Mouse (Mus musculus) CH12.LX (cell line): ENCODE measurements around the gene Cnnm2. TPM values are rescaled to one million over a fixed set of nuclear protein-coding genes. Genes with fewer than 3 reads are reported as not detected.

ENCODE experiments used
- DNase-seq: peaks from one replicate; pipeline ENCODE4 v3.0.0-alpha.2; 2013; ENCODE audit errors: extremely low read depth
- H3K27ac ChIP-seq: 2 replicates; pipeline ENCODE4 v1.5.1; 2012; ENCODE audit warnings: low read depth, mild to moderate bottlenecking, control low read depth, moderate library complexity; ENCODE audit not compliant: insufficient read depth
- H3K27me3 ChIP-seq: replicated peaks from 2 replicates; pipeline ENCODE3; 2012; ENCODE audit warnings: inconsistent platforms
- H3K36me3 ChIP-seq, 2 experiments: replicated peaks in 1 of 2; 2 replicates each; pipeline versions ENCODE3 to v1.6.1; 2012; ENCODE audit warnings: inconsistent platforms in 1 of 2, low read length in 1 of 2, mild to moderate bottlenecking in 1 of 2, mixed read lengths in 1 of 2, moderate library complexity in 1 of 2; ENCODE audit not compliant: control insufficient read depth in 1 of 2, insufficient read depth in 1 of 2
- H3K4me1 ChIP-seq, 2 experiments: 2 replicates each; pipeline ENCODE4 v1.6.1; 2012; ENCODE audit warnings: inconsistent platforms in 1 of 2, moderate library complexity in 1 of 2; ENCODE audit not compliant: insufficient read depth in 2 of 2, control insufficient read depth in 1 of 2
- H3K4me2 ChIP-seq: 2 replicates; pipeline ENCODE4 v1.6.1; 2012; ENCODE audit warnings: low read depth, mild to moderate bottlenecking, control low read depth; ENCODE audit not compliant: poor library complexity, insufficient read depth, severe bottlenecking
- H3K4me3 ChIP-seq, 3 experiments: fragments of 150-350 bp in 1 of 3; sonication (generic) in 1 of 3; replicated peaks in 1 of 3; 2 replicates each; pipeline versions ENCODE3 to v1.5.1; 2011 to 2012; ENCODE audit warnings: low read depth in 2 of 3, low read length in 2 of 3, mild to moderate bottlenecking in 2 of 3, moderate library complexity in 2 of 3, control low read depth in 1 of 3, improper control_type of control experiment in 1 of 3, inconsistent platforms in 1 of 3, mixed read lengths in 1 of 3; ENCODE audit not compliant: poor library complexity in 1 of 3
- H3K79me2 ChIP-seq: replicated peaks from 2 replicates; pipeline ENCODE4 v1.6.1; 2012; ENCODE audit warnings: mild to moderate bottlenecking, moderate library complexity; ENCODE audit not compliant: control insufficient read depth, poor library complexity, insufficient read depth, severe bottlenecking; ENCODE audit errors: extremely low read depth
- H3K9ac ChIP-seq: 2 replicates; pipeline ENCODE4 v1.6.1; 2012; ENCODE audit warnings: low read depth, mild to moderate bottlenecking, control low read depth, moderate library complexity; ENCODE audit not compliant: insufficient read depth
- H3K9me3 ChIP-seq: replicated peaks from 2 replicates; pipeline ENCODE3; 2012; ENCODE audit warnings: low read length, inconsistent platforms, mixed read lengths
- BHLHE40 ChIP-seq: IDR thresholded peaks from 2 replicates; pipeline ENCODE4 v1.6.1; 2011; ENCODE audit warnings: mild to moderate bottlenecking, low read depth, low read length, improper control_type of control experiment
- CHD1 ChIP-seq: IDR thresholded peaks from 2 replicates; pipeline ENCODE4 v1.6.1; 2012; ENCODE audit warnings: low read depth, low read length, improper control_type of control experiment, inconsistent platforms
- ELF1 ChIP-seq: IDR thresholded peaks from 2 replicates; pipeline ENCODE4 v1.6.1; 2014; ENCODE audit warnings: low read depth, mild to moderate bottlenecking, inconsistent platforms, low read length, improper control_type of control experiment
- GABPA ChIP-seq: IDR thresholded peaks from 2 replicates; pipeline ENCODE4 v1.6.1; 2012; ENCODE audit warnings: low read depth, low read length, improper control_type of control experiment, inconsistent platforms; ENCODE audit not compliant: insufficient replicate concordance
- HCFC1 ChIP-seq: IDR thresholded peaks from 2 replicates; pipeline ENCODE4 v1.6.1; 2012; ENCODE audit warnings: low read depth, mild to moderate bottlenecking, inconsistent platforms, low read length, improper control_type of control experiment
- JUN ChIP-seq: IDR thresholded peaks from 2 replicates; pipeline ENCODE4 v1.6.1; 2011; ENCODE audit warnings: low read depth, mild to moderate bottlenecking, low read length, improper control_type of control experiment, moderate library complexity; ENCODE audit not compliant: insufficient read depth
- JUND ChIP-seq: conservative IDR thresholded peaks from 2 replicates; pipeline ENCODE4 v1.6.1; 2011; ENCODE audit warnings: low read depth, low read length, improper control_type of control experiment
- MAX ChIP-seq: IDR thresholded peaks from 2 replicates; pipeline ENCODE4 v1.6.1; 2011; ENCODE audit warnings: low read length, improper control_type of control experiment
- MAZ ChIP-seq: IDR thresholded peaks from 2 replicates; pipeline ENCODE4 v1.6.1; 2012; ENCODE audit warnings: low read depth, mild to moderate bottlenecking, inconsistent platforms, low read length, improper control_type of control experiment, moderate library complexity
- MEF2A ChIP-seq: IDR thresholded peaks from 2 replicates; pipeline ENCODE4 v1.6.1; 2014; ENCODE audit warnings: low read depth, mild to moderate bottlenecking, inconsistent platforms, low read length, improper control_type of control experiment, borderline replicate concordance
- PAX5 ChIP-seq: IDR thresholded peaks from 2 replicates; pipeline ENCODE4 v1.6.1; 2012; ENCODE audit warnings: low read length, inconsistent platforms, mixed read lengths
- POLR2A ChIP-seq: IDR thresholded peaks from 2 replicates; pipeline ENCODE4 v1.6.1; 2011; ENCODE audit warnings: low read depth, mild to moderate bottlenecking, improper control_type of control experiment, low read length
- RAD21 ChIP-seq: IDR thresholded peaks from 2 replicates; pipeline ENCODE4 v1.6.1; 2011; ENCODE audit warnings: low read depth, mild to moderate bottlenecking, low read length, improper control_type of control experiment, moderate library complexity
- TBP ChIP-seq: conservative IDR thresholded peaks from 2 replicates; pipeline ENCODE4 v1.6.1; 2011; ENCODE audit warnings: low read depth, low read length, improper control_type of control experiment
- USF1 ChIP-seq: IDR thresholded peaks from 2 replicates; pipeline ENCODE4 v1.6.1; 2014; ENCODE audit warnings: low read depth, mild to moderate bottlenecking, inconsistent platforms, low read length, improper control_type of control experiment
- ZC3H11A ChIP-seq: IDR thresholded peaks from 2 replicates; pipeline ENCODE4 v1.6.1; 2012; ENCODE audit warnings: low read depth, mild to moderate bottlenecking, inconsistent platforms, low read length, improper control_type of control experiment
- ZKSCAN1 ChIP-seq: IDR thresholded peaks from 2 replicates; pipeline ENCODE4 v1.6.1; 2012; ENCODE audit warnings: low read depth, inconsistent platforms, low read length, improper control_type of control experiment, borderline replicate concordance
- ZNF384 ChIP-seq: IDR thresholded peaks from 2 replicates; pipeline ENCODE4 v1.6.1; 2012; ENCODE audit warnings: low read depth, low read length, improper control_type of control experiment, inconsistent platforms
- dilution Hi-C: fragments of 300-500 bp; cut with MboI; formaldehyde crosslinking; loops from 2 replicates; pipeline ENCODE4 v1.14.3; 2020; ENCODE audit warnings: low sequenced_read_pairs; ENCODE audit not compliant: extremely low pct_unique_long_range_greater_than_20kb, extremely low pct_ligation_motif_present
- in situ Hi-C: fragments of 300-500 bp; cut with MboI; formaldehyde crosslinking; loops from 3 replicates; pipeline ENCODE4 v1.14.3; 2019; ENCODE audit warnings: low sequenced_read_pairs, low pct_ligation_motif_present, low pct_unique_long_range_greater_than_20kb, mixed read lengths
- polyA plus RNA-seq: library from polyadenylated mRNA; unstranded; fragments of >175 nt; gene quantifications from 2 replicates; pipeline ENCODE4 v1.2.1, GENCODE M21; 2012; ENCODE audit warnings: low read depth; ENCODE audit not compliant: insufficient read length
- total RNA-seq, 2 experiments: library from RNA; depleted of rRNA; stranded (reverse); fragments of 300-350 nt in 1 of 2; fragments of >200 nt in 1 of 2; gene quantifications; 2 replicates each; pipeline ENCODE4 v1.2.3; 2012 to 2014

Gene Cnnm2
- total and polyA plus RNA-seq, 3 experiments, result 1.8 to 3.7 (median 2.6) TPM

- Histone ChIP-seq H3K27ac (no peak overlapping the region), H3K4me2 (no peak overlapping the region), H3K79me2 (no peaks in the 10 kb centered on the region), H3K9me3 (no peaks in the 10 kb centered on the region), H3K27me3 (no peaks in the 10 kb centered on the region), H3K4me1 (peaks cover 0 to 2% of the 10 kb centered on the region in 2 experiments; a peak in 1 of 4 replicates), H3K36me3 (no peaks in the 10 kb centered on the region), H3K4me3 (no peak overlapping the region), H3K9ac (no peak overlapping the region)
- dilution Hi-C loops, result no loop called here
- in situ Hi-C loops, result no loop called here
- no peak for DNase-seq
- no peak for TF ChIP-seq ZC3H11A
- no peak for TF ChIP-seq JUN
- no peak for TF ChIP-seq ZNF384
- no peak for TF ChIP-seq USF1
- TF ChIP-seq ELF1, result no peak
- no peak for TF ChIP-seq JUND
- no peak for TF ChIP-seq TBP
- no peak for TF ChIP-seq HCFC1
- TF ChIP-seq POLR2A, result no peak
- TF ChIP-seq BHLHE40, result no peak
- no peak for TF ChIP-seq MAX
- no peak for TF ChIP-seq ZKSCAN1
- TF ChIP-seq CHD1, result no peak
These were observed 24.2 kb downstream of the Cnnm2 start for GRCm38 (mm10) chr19:46785633-46786032.

DNA sequence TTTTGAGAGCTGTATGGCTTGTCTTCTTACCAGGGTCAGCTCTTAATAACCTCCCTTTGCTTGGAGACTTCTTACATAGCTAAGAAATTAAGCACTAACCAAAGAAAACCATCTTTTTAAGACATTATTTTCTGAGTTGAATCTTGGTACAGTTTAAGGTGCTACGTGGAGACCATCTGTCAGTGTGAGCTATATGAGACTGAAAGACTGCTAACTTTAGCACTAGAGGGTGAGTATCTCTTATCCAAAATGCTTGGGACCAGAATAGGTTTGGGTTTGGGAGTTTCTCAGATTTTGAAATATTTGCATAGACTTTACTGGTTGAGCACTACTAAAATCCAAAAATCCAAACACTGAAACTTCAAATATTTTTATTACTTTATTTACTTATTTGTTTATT, 28.4 kb downstream of the Cnnm2 start:
- no peak overlapping the region for H3K27ac ChIP-seq
- dilution Hi-C loops, result no loop called here
- H3K36me3 ChIP-seq, result no peaks in the 10 kb centered on the region

More for the DNA sequence above, 28.4 kb downstream of the Cnnm2 start:
- Histone ChIP-seq H3K9me3 (no peaks in the 10 kb centered on the region), H3K4me1 (peaks cover 0 to 7% of the 10 kb centered on the region in 2 experiments; a peak in 2 of 4 replicates), H3K4me3 (no peak overlapping the region), H3K9ac (no peak overlapping the region), H3K27me3 (no peaks in the 10 kb centered on the region), H3K79me2 (no peaks in the 10 kb centered on the region), H3K4me2 (no peak overlapping the region)
- in situ Hi-C loops, result no loop called here
- no peak for DNase-seq
- TF ChIP-seq MEF2A (no peak), RAD21 (no peak), MAZ (no peak), PAX5 (no peak), CHD1 (no peak), HCFC1 (no peak), BHLHE40 (no peak), GABPA (no peak), ZKSCAN1 (no peak)
